Mouse (Mus musculus) hindbrain, embryonic 14.5 days (tissue): ENCODE measurements around the gene Mctp2. TPM values are rescaled to one million over a fixed set of nuclear protein-coding genes. Genes with fewer than 3 reads are reported as not detected.
A peak's percentile ranks its signal among the peaks of the same experiment; 100 is the strongest.
"Not testable (repeated sequence)": the region's sequence is repeated elsewhere in the genome, so short reads cannot be mapped to it uniquely, and the experiment has no call there.

Source experiments
- ATAC-seq: fragments of 200-750 bp; cut with Nextera tagmentation; 2 replicates; pipeline ENCODE4 v1.8.0; 2017; ENCODE audit warnings: moderate number of reproducible peaks, mild to moderate bottlenecking, moderate TSS enrichment, moderate library complexity; ENCODE audit not compliant: low FRiP score
- DNase-seq: peaks from one replicate; pipeline ENCODE4 v3.0.0-alpha.2; 2015; ENCODE audit warnings: low spot score
- H3K27ac ChIP-seq: fragments of 300-500 bp; sonication (generic); 2 replicates; pipeline ENCODE4 v1.5.1; 2014; ENCODE audit warnings: mild to moderate bottlenecking, moderate library complexity
- H3K27me3 ChIP-seq: fragments of 300-500 bp; sonication (generic); 2 replicates; pipeline ENCODE4 v1.6.1; 2014; ENCODE audit warnings: mild to moderate bottlenecking, low read length, mixed read lengths; ENCODE audit not compliant: control insufficient read depth, insufficient read depth
- H3K36me3 ChIP-seq: fragments of 300-500 bp; sonication (generic); replicated peaks from 2 replicates; pipeline ENCODE4 v1.6.1; 2014; ENCODE audit not compliant: control insufficient read depth, insufficient read depth
- H3K4me1 ChIP-seq: fragments of 300-500 bp; sonication (generic); replicated peaks from 2 replicates; pipeline ENCODE4 v1.6.1; 2014; ENCODE audit warnings: antibody characterized with exemption, low read length, mixed read lengths; ENCODE audit not compliant: control insufficient read depth, insufficient read depth
- H3K4me2 ChIP-seq: fragments of 300-500 bp; sonication (generic); replicated peaks from 2 replicates; pipeline ENCODE4 v1.6.1; 2014; ENCODE audit warnings: mild to moderate bottlenecking, moderate library complexity
- H3K4me3 ChIP-seq: fragments of 300-500 bp; sonication (generic); replicated peaks from 2 replicates; pipeline ENCODE4 v1.5.1; 2014; ENCODE audit warnings: mild to moderate bottlenecking, low read length
- H3K9ac ChIP-seq: fragments of 300-500 bp; sonication (generic); 2 replicates; pipeline ENCODE4 v1.6.1; 2014
- H3K9me3 ChIP-seq: fragments of 300-500 bp; sonication (generic); 2 replicates; pipeline ENCODE4 v1.6.1; 2016; ENCODE audit warnings: low read length; ENCODE audit not compliant: control insufficient read depth
- WGBS: fragments of 180-500 bp; shearing (Covaris S2); extraction: QIAGEN DNeasy Blood & Tissue Kit; methylation state at CpG from one replicate; pipeline ENCODE4 v1.1.7; 2014; 5-methylcytosine and 5-hydroxymethylcytosine counted together
- polyA plus RNA-seq: library from polyadenylated mRNA; unstranded; fragments of >200 nt; fragmentation: Nextera tagmentation; extraction: Ambion mirVana; gene quantifications from 2 replicates; pipeline ENCODE4 v1.2.1, GENCODE M21; 2014

Gene Mctp2
- polyA plus RNA-seq, 1 experiment from 2014 or later = 0.74 TPM

- H3K9me3 ChIP-seq, H3K36me3 ChIP-seq, H3K9ac ChIP-seq, H3K27me3 ChIP-seq, H3K27ac ChIP-seq, H3K4me3 ChIP-seq, ATAC-seq, H3K4me1 ChIP-seq, DNase-seq, H3K4me2 ChIP-seq: not testable (repeated sequence)
- WGBS = 93% methylated on average over 8 of the region's 9 CpGs
Observed at GRCm38 (mm10) chr7:72250326-72250725, 56.1 kb downstream of the Mctp2 start.

DNA sequence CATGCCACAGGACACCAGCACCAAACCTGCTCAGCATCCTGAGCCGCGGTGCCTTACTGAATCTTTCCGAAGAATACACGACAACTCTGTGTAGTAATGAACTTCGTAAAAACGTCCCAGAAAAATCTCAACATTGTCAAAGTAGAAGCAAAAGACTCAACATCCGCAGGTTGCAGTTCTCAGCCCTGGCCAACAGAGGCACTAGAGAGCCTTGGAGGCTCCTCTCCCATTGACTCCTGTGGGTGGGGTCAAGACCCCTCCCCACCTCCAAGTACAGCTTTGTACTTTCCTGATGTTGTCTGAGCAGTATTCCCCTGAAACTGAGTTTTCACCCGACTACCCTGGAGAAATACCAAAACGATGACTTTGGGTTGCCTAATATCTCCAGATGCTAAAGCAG lies 65.1 kb downstream of the Mctp2 start:
- 97% methylated on average over 9 of the region's 9 CpGs for WGBS
- no peak overlapping the region for H3K9ac ChIP-seq
- H3K4me1 ChIP-seq = no peaks in the 10 kb centered on the region

DNA sequence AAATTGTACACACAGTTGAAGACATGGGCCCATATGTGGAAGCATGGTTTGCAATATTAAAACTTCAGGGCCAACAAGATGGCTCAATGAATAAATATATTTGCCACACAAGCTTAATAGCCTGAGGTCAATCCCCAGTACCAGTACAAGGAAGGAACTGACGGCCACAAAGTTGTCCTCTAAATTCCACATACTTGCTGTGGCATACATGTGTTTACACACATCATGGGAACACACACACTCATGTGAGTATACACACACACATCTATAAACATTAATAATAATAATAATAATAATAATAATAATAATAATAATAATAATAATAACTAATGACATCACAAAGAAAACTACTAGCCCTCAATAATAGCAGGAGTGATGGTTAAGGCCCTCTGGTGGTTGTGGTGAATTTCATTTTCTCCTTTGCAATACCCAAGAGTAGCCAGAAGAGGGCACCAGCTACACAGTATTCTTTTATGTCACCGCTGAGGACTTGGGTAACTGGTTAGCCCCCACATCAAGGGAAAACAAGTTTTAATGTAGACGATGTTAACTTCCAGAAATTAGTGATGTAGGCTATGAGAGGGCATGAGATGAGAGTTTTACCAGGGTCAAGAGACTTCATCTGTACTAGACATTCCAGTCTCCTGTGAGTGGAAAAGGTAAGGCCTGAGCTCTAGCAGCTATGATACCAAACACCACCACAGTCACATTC lies 66.5 kb downstream of the Mctp2 start:
- 30% methylated on average over 3 of the region's 3 CpGs for WGBS
- H3K27me3 ChIP-seq = no peaks in the 10 kb centered on the region
- ATAC-seq = no peak

More for the DNA sequence above, 65.1 kb downstream of the Mctp2 start:
- Histone ChIP-seq H3K27me3 (no peaks in the 10 kb centered on the region), H3K27ac (no peak overlapping the region), H3K4me3 (no peak overlapping the region), H3K4me2 (no peak overlapping the region), H3K9me3 (no peaks in the 10 kb centered on the region), H3K36me3 (no peaks in the 10 kb centered on the region)
- DNase-seq (no peak), ATAC-seq (no peak)

GRCm38 (mm10) chr7:72238575-72238974 lies 67.8 kb downstream of the Mctp2 start:
- DNase-seq (peak; percentile 90), ATAC-seq (peak; percentile 34; the same call in 1 of the 2 replicates)
- Histone ChIP-seq H3K9me3 (no peaks in the 10 kb centered on the region), H3K27ac (no peak overlapping the region), H3K4me1 (no peaks in the 10 kb centered on the region), H3K4me3 (no peak overlapping the region), H3K27me3 (no peaks in the 10 kb centered on the region), H3K36me3 (no peaks in the 10 kb centered on the region), H3K9ac (no peak overlapping the region), H3K4me2 (no peak overlapping the region)
- WGBS = 48% methylated on average over 4 of the region's 4 CpGs

More for the DNA sequence above, 66.5 kb downstream of the Mctp2 start:
- H3K4me3 ChIP-seq = no peak overlapping the region
- peak; percentile 69 for DNase-seq
- H3K9me3 ChIP-seq = no peaks in the 10 kb centered on the region
- no peak overlapping the region for H3K9ac ChIP-seq
- H3K27ac ChIP-seq = no peak overlapping the region
- H3K36me3 ChIP-seq = no peaks in the 10 kb centered on the region
- H3K4me2 ChIP-seq = no peak overlapping the region
- H3K4me1 ChIP-seq = no peaks in the 10 kb centered on the region

DNA sequence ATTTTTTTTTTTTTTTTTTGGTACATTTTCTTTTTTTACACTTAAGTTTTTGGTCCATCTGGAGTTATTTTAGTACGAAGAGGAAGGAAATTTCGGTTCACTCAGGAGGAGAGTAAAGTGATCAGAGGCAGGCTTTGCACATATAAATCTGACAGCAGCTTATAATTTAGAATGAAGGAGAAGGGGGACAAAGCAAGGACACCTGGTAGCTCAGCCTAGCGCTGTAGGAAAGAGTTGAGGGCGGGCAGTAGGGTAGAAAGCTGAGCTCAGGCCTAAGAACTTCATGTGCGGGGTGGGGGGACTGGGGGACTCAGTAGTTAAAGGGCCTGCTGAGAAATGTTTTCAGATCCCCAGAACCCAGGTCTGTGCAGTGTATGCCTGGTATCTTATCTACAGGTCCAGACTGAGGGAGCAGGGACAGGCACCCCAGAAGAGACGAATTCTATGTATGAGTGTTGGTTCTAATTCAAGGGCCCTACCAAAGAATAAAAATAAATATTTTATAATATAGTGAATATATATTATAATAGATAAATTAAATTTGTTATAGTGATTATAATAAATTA lies 71.9 kb downstream of the Mctp2 start:
- Histone ChIP-seq H3K4me3 (no peak overlapping the region), H3K27me3 (no peaks in the 10 kb centered on the region), H3K9ac (no peak overlapping the region), H3K36me3 (no peaks in the 10 kb centered on the region), H3K9me3 (no peaks in the 10 kb centered on the region), H3K27ac (no peak overlapping the region), H3K4me2 (no peak overlapping the region), H3K4me1 (no peaks in the 10 kb centered on the region; the same call in 1 of the 2 replicates)
- DNase-seq (no peak), ATAC-seq (no peak)
- 80% methylated on average over 6 of the region's 6 CpGs for WGBS

DNA sequence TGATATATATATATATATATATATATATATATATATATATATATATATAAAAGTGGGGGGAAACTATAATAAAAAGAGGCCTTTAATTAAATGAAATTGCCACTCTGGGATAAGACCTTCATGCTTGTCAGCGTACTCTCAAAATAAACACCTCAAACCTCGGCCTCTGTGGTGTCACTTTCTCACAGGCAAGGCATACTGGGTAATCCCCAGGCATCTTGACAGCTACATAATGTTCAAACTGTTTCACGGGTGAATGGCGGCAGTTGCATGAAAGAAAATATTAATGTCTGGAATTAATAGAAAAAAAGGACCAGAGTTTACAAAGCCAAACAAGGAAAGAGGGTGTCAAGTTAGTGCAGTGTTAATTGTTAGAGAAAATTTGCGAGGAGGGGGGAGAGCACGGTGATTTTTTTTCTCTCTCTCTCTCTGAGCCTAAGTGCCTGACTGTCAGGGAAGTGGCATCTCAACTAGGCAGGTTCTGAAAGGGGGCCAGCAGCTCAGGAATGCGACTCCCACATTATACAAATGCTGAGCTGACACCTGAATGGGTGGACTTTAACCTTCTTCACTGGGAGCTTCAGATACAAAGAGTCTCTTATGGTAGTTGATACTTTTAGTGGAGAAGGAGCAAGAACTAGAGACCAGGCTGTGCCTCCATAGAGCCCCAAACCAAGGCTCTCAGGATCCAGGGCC lies 75.1 kb downstream of the Mctp2 start:
- no peak overlapping the region for H3K4me3 ChIP-seq
- 26% methylated on average over 7 of the region's 7 CpGs for WGBS
- no peaks in the 10 kb centered on the region for H3K9me3 ChIP-seq
- H3K9ac ChIP-seq = no peak overlapping the region
- no peak overlapping the region for H3K27ac ChIP-seq
- no peaks in the 10 kb centered on the region; the same call in 1 of the 2 replicates for H3K4me1 ChIP-seq
- H3K36me3 ChIP-seq = no peaks in the 10 kb centered on the region
- no peak for ATAC-seq
- DNase-seq = no peak
- H3K27me3 ChIP-seq = no peaks in the 10 kb centered on the region
- no peak overlapping the region for H3K4me2 ChIP-seq

- 19% methylated on average over 7 of the region's 7 CpGs for WGBS
- no peak for ATAC-seq
- no peaks in the 10 kb centered on the region for H3K36me3 ChIP-seq
Observed at GRCm38 (mm10) chr7:72229925-72230324, 76.5 kb downstream of the Mctp2 start.

GRCm38 (mm10) chr7:72223558-72223957 lies 82.8 kb downstream of the Mctp2 start:
- no peaks in the 10 kb centered on the region for H3K4me1 ChIP-seq
- DNase-seq (no peak), ATAC-seq (no peak)
- no peaks in the 10 kb centered on the region for H3K27me3 ChIP-seq
- H3K4me3 ChIP-seq = no peak overlapping the region
- WGBS = 67% methylated on average over 5 of the region's 5 CpGs
- H3K9ac ChIP-seq = no peak overlapping the region
- H3K4me2 ChIP-seq = no peak overlapping the region
- no peaks in the 10 kb centered on the region for H3K36me3 ChIP-seq
- no peaks in the 10 kb centered on the region for H3K9me3 ChIP-seq
- H3K27ac ChIP-seq = no peak overlapping the region

More at GRCm38 (mm10) chr7:72229925-72230324, 76.5 kb downstream of the Mctp2 start:
- no peak overlapping the region for H3K4me2 ChIP-seq
- no peaks in the 10 kb centered on the region for H3K27me3 ChIP-seq
- no peak for DNase-seq
- H3K4me1 ChIP-seq = no peaks in the 10 kb centered on the region; the same call in 1 of the 2 replicates
- H3K9ac ChIP-seq = no peak overlapping the region
- H3K9me3 ChIP-seq = no peaks in the 10 kb centered on the region
- H3K4me3 ChIP-seq = no peak overlapping the region
- H3K27ac ChIP-seq = no peak overlapping the region

GRCm38 (mm10) chr7:72222532-72222931 lies 83.9 kb downstream of the Mctp2 start:
- DNase-seq (no peak), ATAC-seq (no peak)
- Histone ChIP-seq H3K9ac (no peak overlapping the region), H3K27me3 (no peaks in the 10 kb centered on the region), H3K9me3 (no peaks in the 10 kb centered on the region), H3K4me2 (no peak overlapping the region), H3K4me3 (no peak overlapping the region), H3K27ac (no peak overlapping the region), H3K36me3 (no peaks in the 10 kb centered on the region), H3K4me1 (no peaks in the 10 kb centered on the region)
- 84% methylated on average over 8 of the region's 8 CpGs for WGBS
